Mouse (Mus musculus): Measurements from ENCODE around the gene Iqsec1. TPM values are rescaled to one million over a fixed set of nuclear protein-coding genes. Genes with fewer than 3 reads are reported as not detected.

Iqsec1 gene
- total and polyA plus RNA-seq, 3 experiments: 17.0 to 90.4 (median 83.5) TPM

GRCm38 (mm10) chr6:90885626-90886025 lies 102.9 kb downstream of the Iqsec1 start:
- no peaks in the 10 kb centered on the region for H3K79me2 ChIP-seq (replicated peaks; ENCODE audit: control insufficient read depth, extremely low read depth, insufficient read depth, poor library complexity, severe bottlenecking)
- no peaks in the 10 kb centered on the region for H3K4me1 ChIP-seq (ENCODE audit: control insufficient read depth in 1 of 2, insufficient read depth in 2 of 2)
- in situ Hi-C loops (cut with MboI; ENCODE audit: low pct_ligation_motif_present, low pct_unique_long_range_greater_than_20kb, low sequenced_read_pairs): no loop called here
- no peak overlapping the region for H3K27ac ChIP-seq (ENCODE audit: insufficient read depth, low read depth)
- H3K36me3 ChIP-seq (replicated peaks in 1 of 2; ENCODE audit: control insufficient read depth in 1 of 2, insufficient read depth in 1 of 2, low read length in 1 of 2): no peaks in the 10 kb centered on the region
- H3K4me2 ChIP-seq (ENCODE audit: insufficient read depth, low read depth, poor library complexity, severe bottlenecking): no peak overlapping the region
- H3K9me3 ChIP-seq (replicated peaks; ENCODE audit: low read length): no peaks in the 10 kb centered on the region
- no peak overlapping the region for H3K4me3 ChIP-seq (replicated peaks in 1 of 3; ENCODE audit: low read depth in 2 of 3, low read length in 2 of 3, poor library complexity in 1 of 3)
- H3K9ac ChIP-seq (ENCODE audit: insufficient read depth, low read depth): no peak overlapping the region
- DNase-seq (ENCODE audit: extremely low read depth): no peak
- no peak for TF ChIP-seq JUND (conservative IDR thresholded peaks at IDR 0.05; ENCODE audit: low read depth, low read length)
- no peak for TF ChIP-seq CHD1 (IDR thresholded peaks at IDR 0.05; ENCODE audit: low read depth, low read length)
- peaks cover 82% of the 10 kb centered on the region for H3K27me3 ChIP-seq (replicated peaks)
- dilution Hi-C loops (cut with MboI; ENCODE audit: extremely low pct_ligation_motif_present, extremely low pct_unique_long_range_greater_than_20kb, low sequenced_read_pairs): no loop called here

DNA sequence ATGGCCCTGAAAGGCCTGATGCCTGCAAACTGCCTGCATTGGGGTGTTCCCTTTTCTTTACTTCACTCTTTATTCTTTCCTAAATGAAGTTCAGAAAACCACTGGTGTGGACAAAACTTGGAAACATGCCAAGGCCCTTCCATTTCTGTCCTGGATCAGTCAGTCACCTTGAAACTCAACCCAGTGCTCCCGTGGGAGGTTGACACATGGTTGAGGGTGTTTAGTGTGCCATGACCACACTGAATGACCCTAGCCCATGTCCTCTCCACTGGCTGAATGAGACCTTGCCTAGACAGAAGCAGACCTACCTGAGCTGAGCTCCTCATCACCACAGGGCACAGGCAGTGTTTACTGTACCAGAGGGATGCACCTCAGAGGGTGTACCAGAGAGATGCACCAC lies 103.9 kb downstream of the Iqsec1 start:
- Histone ChIP-seq H3K9ac (ENCODE audit: insufficient read depth, low read depth) (no peak overlapping the region), H3K4me2 (ENCODE audit: insufficient read depth, low read depth, poor library complexity, severe bottlenecking) (no peak overlapping the region), H3K27ac (ENCODE audit: insufficient read depth, low read depth) (no peak overlapping the region), H3K9me3 (replicated peaks; ENCODE audit: low read length) (no peaks in the 10 kb centered on the region), H3K79me2 (replicated peaks; ENCODE audit: control insufficient read depth, extremely low read depth, insufficient read depth, poor library complexity, severe bottlenecking) (no peaks in the 10 kb centered on the region), H3K36me3 (replicated peaks in 1 of 2; ENCODE audit: control insufficient read depth in 1 of 2, insufficient read depth in 1 of 2, low read length in 1 of 2) (no peaks in the 10 kb centered on the region), H3K27me3 (replicated peaks) (peaks cover 82% of the 10 kb centered on the region), H3K4me3 (replicated peaks in 1 of 3; ENCODE audit: low read depth in 2 of 3, low read length in 2 of 3, poor library complexity in 1 of 3) (no peak overlapping the region), H3K4me1 (ENCODE audit: control insufficient read depth in 1 of 2, insufficient read depth in 2 of 2) (no peaks in the 10 kb centered on the region)
- in situ Hi-C loops (cut with MboI; ENCODE audit: low pct_ligation_motif_present, low pct_unique_long_range_greater_than_20kb, low sequenced_read_pairs): no loop called here
- no peak for DNase-seq (ENCODE audit: extremely low read depth)
- TF ChIP-seq NELFE (IDR thresholded peaks at IDR 0.05; ENCODE audit: low read depth, low read length): no peak
- TF ChIP-seq TCF12 (IDR thresholded peaks at IDR 0.05; ENCODE audit: low read depth, low read length): no peak
- no peak for TF ChIP-seq IRF4 (IDR thresholded peaks at IDR 0.05; ENCODE audit: low read depth, low read length)
- no peak for TF ChIP-seq TBP (conservative IDR thresholded peaks at IDR 0.05; ENCODE audit: low read depth, low read length)
- TF ChIP-seq PAX5 (IDR thresholded peaks at IDR 0.05; ENCODE audit: low read length): no peak
- TF ChIP-seq EP300 (IDR thresholded peaks at IDR 0.05; ENCODE audit: low read length): no peak
- TF ChIP-seq ETS1 (conservative IDR thresholded peaks at IDR 0.05; ENCODE audit: low read depth, low read length): no peak
- TF ChIP-seq BHLHE40 (IDR thresholded peaks at IDR 0.05; ENCODE audit: low read depth, low read length): no peak
- TF ChIP-seq USF2 (conservative IDR thresholded peaks at IDR 0.05; ENCODE audit: low read depth, low read length): no peak
- no peak for TF ChIP-seq POLR2AphosphoS2 (IDR thresholded peaks at IDR 0.05; ENCODE audit: low read depth, low read length)
- TF ChIP-seq RCOR1 (conservative IDR thresholded peaks at IDR 0.05; ENCODE audit: low read depth, low read length): no peak
- TF ChIP-seq MAZ (IDR thresholded peaks at IDR 0.05; ENCODE audit: low read depth, low read length): no peak
- no peak for TF ChIP-seq SMC3 (IDR thresholded peaks at IDR 0.05; ENCODE audit: low read depth, low read length)
- dilution Hi-C loops (cut with MboI; ENCODE audit: extremely low pct_ligation_motif_present, extremely low pct_unique_long_range_greater_than_20kb, low sequenced_read_pairs): no loop called here

DNA sequence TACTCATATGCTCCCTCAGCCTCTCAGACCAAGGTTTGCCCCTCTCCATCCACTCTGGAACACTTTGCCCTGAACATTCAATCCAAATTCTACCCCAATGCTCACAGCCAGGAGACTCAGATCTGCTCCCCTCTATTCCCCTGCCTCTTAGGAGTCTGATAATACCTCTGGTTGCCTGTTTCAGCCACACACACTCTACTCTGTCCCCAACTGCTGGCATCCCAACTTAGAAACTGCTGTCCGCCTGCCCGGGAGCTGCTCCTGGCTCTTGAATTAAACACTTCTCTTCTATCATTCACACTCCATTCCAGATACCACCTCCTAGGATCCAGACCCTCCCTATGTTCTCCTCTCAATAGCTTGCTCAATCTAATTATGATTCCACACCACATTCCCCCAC lies 107.5 kb downstream of the Iqsec1 start:
- TF ChIP-seq JUN (IDR thresholded peaks at IDR 0.05; ENCODE audit: insufficient read depth, low read depth, low read length): no peak
- TF ChIP-seq ZMIZ1 (IDR thresholded peaks at IDR 0.05; ENCODE audit: low read depth, low read length): no peak
- no peak for TF ChIP-seq MAFK (IDR thresholded peaks at IDR 0.05; ENCODE audit: insufficient replicate concordance, low read length)
- no peak for TF ChIP-seq PAX5 (IDR thresholded peaks at IDR 0.05; ENCODE audit: low read length)
- TF ChIP-seq USF1 (IDR thresholded peaks at IDR 0.05; ENCODE audit: low read depth, low read length): no peak
- Histone ChIP-seq H3K4me1 (ENCODE audit: control insufficient read depth in 1 of 2, insufficient read depth in 2 of 2) (no peaks in the 10 kb centered on the region), H3K79me2 (replicated peaks; ENCODE audit: control insufficient read depth, extremely low read depth, insufficient read depth, poor library complexity, severe bottlenecking) (no peaks in the 10 kb centered on the region), H3K27me3 (replicated peaks) (peaks cover 79% of the 10 kb centered on the region), H3K9me3 (replicated peaks; ENCODE audit: low read length) (no peaks in the 10 kb centered on the region), H3K9ac (ENCODE audit: insufficient read depth, low read depth) (no peak overlapping the region), H3K27ac (ENCODE audit: insufficient read depth, low read depth) (no peak overlapping the region), H3K4me2 (ENCODE audit: insufficient read depth, low read depth, poor library complexity, severe bottlenecking) (no peak overlapping the region), H3K36me3 (replicated peaks in 1 of 2; ENCODE audit: control insufficient read depth in 1 of 2, insufficient read depth in 1 of 2, low read length in 1 of 2) (no peaks in the 10 kb centered on the region), H3K4me3 (replicated peaks in 1 of 3; ENCODE audit: low read depth in 2 of 3, low read length in 2 of 3, poor library complexity in 1 of 3) (no peak overlapping the region)
- DNase-seq (ENCODE audit: extremely low read depth): no peak
- in situ Hi-C loops (cut with MboI; ENCODE audit: low pct_ligation_motif_present, low pct_unique_long_range_greater_than_20kb, low sequenced_read_pairs): no loop called here
- dilution Hi-C loops (cut with MboI; ENCODE audit: extremely low pct_ligation_motif_present, extremely low pct_unique_long_range_greater_than_20kb, low sequenced_read_pairs): no loop called here
